Mouse (Mus musculus) heart, embryonic 12.5 days (tissue): ENCODE data around the gene Ube2v1. TPM values are rescaled to one million over a fixed set of nuclear protein-coding genes. Genes with fewer than 3 reads are reported as not detected.
"Not testable (repeated sequence)": the region's sequence is repeated elsewhere in the genome, so short reads cannot be mapped to it uniquely, and the experiment has no call there.

Experiments used
- ATAC-seq: fragments of 200-750 bp; cut with Nextera tagmentation; 2 replicates; pipeline ENCODE4 v1.8.0; 2017; ENCODE audit warnings: moderate TSS enrichment, moderate library complexity; ENCODE audit not compliant: insufficient number of reproducible peaks, low FRiP score
- H3K27ac ChIP-seq: fragments of 300-500 bp; sonication (generic); 2 replicates; pipeline ENCODE4 v1.5.1; 2016; ENCODE audit warnings: mild to moderate bottlenecking, moderate library complexity; ENCODE audit not compliant: poor library complexity, severe bottlenecking
- H3K27me3 ChIP-seq: fragments of 300-500 bp; sonication (generic); replicated peaks from 2 replicates; pipeline ENCODE4 v1.6.1; 2016; ENCODE audit warnings: mild to moderate bottlenecking, moderate library complexity
- H3K36me3 ChIP-seq: fragments of 300-500 bp; sonication (generic); 2 replicates; pipeline ENCODE4 v1.6.1; 2016; ENCODE audit warnings: mild to moderate bottlenecking, moderate library complexity
- H3K4me1 ChIP-seq: fragments of 300-500 bp; sonication (generic); replicated peaks from 2 replicates; pipeline ENCODE4 v1.6.1; 2016; ENCODE audit warnings: mild to moderate bottlenecking
- H3K4me2 ChIP-seq: fragments of 300-500 bp; sonication (generic); 2 replicates; pipeline ENCODE4 v1.6.1; 2016; ENCODE audit warnings: mild to moderate bottlenecking, moderate library complexity
- H3K4me3 ChIP-seq: fragments of 300-500 bp; sonication (generic); 2 replicates; pipeline ENCODE4 v1.5.1; 2016; ENCODE audit warnings: mild to moderate bottlenecking
- H3K9ac ChIP-seq: fragments of 300-500 bp; sonication (generic); 2 replicates; pipeline ENCODE4 v1.6.1; 2016; ENCODE audit warnings: mild to moderate bottlenecking, moderate library complexity
- H3K9me3 ChIP-seq: fragments of 300-500 bp; sonication (generic); replicated peaks from 2 replicates; pipeline ENCODE4 v1.6.1; 2016; ENCODE audit warnings: mild to moderate bottlenecking, moderate library complexity
- whole genome bisulfite sequencing: fragments of 180-500 bp; shearing (Covaris S2); methylation state at CpG from one replicate; pipeline ENCODE4 v1.1.7; 2016; 5-methylcytosine and 5-hydroxymethylcytosine counted together
- polyA plus RNA-seq: library from polyadenylated mRNA; unstranded; fragments of >200 nt; fragmentation: Nextera tagmentation; extraction: Ambion mirVana; gene quantifications from 2 replicates; pipeline ENCODE4 v1.2.1, GENCODE M21; 2016

The Ube2v1 gene
- polyA plus RNA-seq, 1 experiment from 2014 or later: 216 TPM

- no peak overlapping the region for H3K27ac ChIP-seq
- ATAC-seq: no peak
- no peak overlapping the region for H3K9ac ChIP-seq
- no peaks in the 10 kb centered on the region for H3K9me3 ChIP-seq
- H3K4me3 ChIP-seq: no peak overlapping the region
- H3K4me2 ChIP-seq: no peak overlapping the region
- whole genome bisulfite sequencing: 68% methylated on average over 7 of the region's 7 CpGs
- no peaks in the 10 kb centered on the region for H3K27me3 ChIP-seq
- H3K4me1 ChIP-seq: peaks cover 11% of the 10 kb centered on the region
- peaks cover 59% of the 10 kb centered on the region for H3K36me3 ChIP-seq
Measured at GRCm38 (mm10) chr2:167652694-167653093, 20.8 kb upstream of the Ube2v1 start.

DNA sequence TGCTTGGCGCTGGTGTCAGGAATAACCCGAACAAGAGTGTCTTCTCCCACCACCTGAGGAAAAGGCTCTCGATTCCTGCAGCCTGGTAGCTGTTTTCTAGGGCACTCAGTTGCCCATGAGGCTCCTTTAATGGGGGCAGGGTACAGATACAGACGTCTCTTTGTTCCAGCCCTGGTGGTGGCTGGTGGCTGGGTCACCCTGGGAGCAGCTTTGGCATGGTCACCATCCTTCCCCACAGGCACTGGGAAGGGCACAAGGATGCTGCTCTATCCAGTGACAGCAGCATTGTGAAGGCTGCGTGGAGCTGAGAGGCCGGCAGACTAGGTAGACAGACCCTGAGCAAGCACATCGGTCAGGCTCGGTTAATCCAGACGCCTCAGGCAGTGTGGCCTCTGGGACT lies 19.7 kb upstream of the Ube2v1 start:
- 90% methylated on average over 9 of the region's 9 CpGs for WGBS
- peaks cover 66% of the 10 kb centered on the region for H3K36me3 ChIP-seq
- H3K9ac ChIP-seq: no peak overlapping the region
- H3K27me3 ChIP-seq: no peaks in the 10 kb centered on the region
- no peak overlapping the region for H3K4me2 ChIP-seq
- H3K27ac ChIP-seq: no peak overlapping the region
- H3K4me3 ChIP-seq: no peak overlapping the region
- no peak for ATAC-seq
- no peaks in the 10 kb centered on the region for H3K9me3 ChIP-seq
- peaks cover 4% of the 10 kb centered on the region for H3K4me1 ChIP-seq

- no peak overlapping the region for H3K9ac ChIP-seq
- no peak for ATAC-seq
- H3K4me1 ChIP-seq: no peaks in the 10 kb centered on the region
- no peak overlapping the region for H3K4me3 ChIP-seq
- WGBS: 88% methylated on average over 12 of the region's 12 CpGs
- no peak overlapping the region for H3K27ac ChIP-seq
- H3K27me3 ChIP-seq: no peaks in the 10 kb centered on the region
- no peak overlapping the region for H3K4me2 ChIP-seq
- no peaks in the 10 kb centered on the region for H3K9me3 ChIP-seq
- peaks cover 77% of the 10 kb centered on the region for H3K36me3 ChIP-seq
Measured at GRCm38 (mm10) chr2:167649290-167650032, 17.6 kb upstream of the Ube2v1 start.

GRCm38 (mm10) chr2:167646411-167646810 lies 14.5 kb upstream of the Ube2v1 start:
- Histone ChIP-seq H3K4me3 (no peak overlapping the region), H3K27ac (no peak overlapping the region), H3K27me3 (no peaks in the 10 kb centered on the region), H3K36me3 (peaks cover 62% of the 10 kb centered on the region), H3K4me1 (no peaks in the 10 kb centered on the region), H3K9ac (no peak overlapping the region), H3K4me2 (no peak overlapping the region), H3K9me3 (no peaks in the 10 kb centered on the region)
- WGBS: 75% methylated on average over 4 of the region's 4 CpGs
- no peak for ATAC-seq

DNA sequence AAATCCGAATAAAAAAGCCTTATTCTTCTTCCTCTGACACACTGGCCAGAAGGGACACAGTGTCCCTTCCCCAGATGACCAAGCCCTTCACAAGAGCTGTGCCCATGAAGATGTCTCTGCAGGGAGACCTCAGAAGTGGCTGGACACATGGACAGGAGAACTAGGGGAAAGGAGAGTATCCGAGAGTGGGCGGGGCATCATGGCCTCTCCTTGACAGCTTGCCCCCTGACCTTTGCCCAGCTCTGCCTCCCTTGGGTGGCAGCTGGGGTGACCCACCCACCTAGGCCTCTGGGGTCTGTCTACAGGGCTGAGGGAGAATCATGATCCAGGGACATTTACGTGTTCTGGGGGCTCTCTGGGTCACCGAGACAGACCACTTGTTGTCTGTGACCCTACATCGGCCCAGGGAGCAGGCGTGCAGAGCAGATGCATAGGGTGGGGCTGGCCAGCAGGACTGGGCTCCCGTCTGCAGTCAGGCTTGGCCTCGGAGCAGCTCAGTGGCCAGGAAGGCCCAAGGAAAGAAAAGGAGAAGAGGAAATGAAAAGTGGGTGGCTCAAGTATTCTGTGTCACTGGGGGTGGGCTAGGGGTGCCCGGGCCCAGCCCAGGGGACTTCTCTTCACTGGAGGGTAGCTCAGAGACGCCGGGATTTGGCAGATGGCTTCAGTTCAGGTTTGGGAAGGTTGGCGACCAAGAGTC lies 11.6 kb upstream of the Ube2v1 start:
- H3K27me3 ChIP-seq, ATAC-seq, H3K27ac ChIP-seq, H3K4me3 ChIP-seq, H3K4me2 ChIP-seq, H3K4me1 ChIP-seq, H3K9ac ChIP-seq, H3K9me3 ChIP-seq: not testable (repeated sequence)
- WGBS: 84% methylated on average over 13 of the region's 13 CpGs
- H3K36me3 ChIP-seq: peaks cover 49% of the 10 kb centered on the region

DNA sequence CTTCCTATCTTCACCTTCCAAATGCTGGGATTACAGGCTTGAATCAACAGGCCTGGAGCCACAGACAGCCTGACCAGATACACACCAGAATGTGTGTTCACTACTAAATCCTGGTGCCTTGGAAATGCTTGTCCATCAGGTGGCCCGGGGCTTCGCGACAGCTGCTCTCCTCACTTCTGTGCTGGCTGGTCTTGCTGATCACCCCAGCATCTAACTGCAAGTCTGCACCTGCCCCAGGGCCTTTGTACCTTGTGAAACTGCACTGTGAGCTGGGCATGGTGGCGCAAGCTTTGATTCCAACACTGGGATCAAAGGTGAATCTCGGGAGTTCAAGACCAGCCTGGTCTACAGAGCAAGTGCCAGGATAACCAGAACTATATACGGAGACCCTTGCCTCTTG lies 10.3 kb upstream of the Ube2v1 start:
- 91% methylated on average over 6 of the region's 6 CpGs for WGBS
- no peak for ATAC-seq
- no peak overlapping the region for H3K27ac ChIP-seq
- H3K4me3 ChIP-seq: no peak overlapping the region
- H3K9me3 ChIP-seq: no peaks in the 10 kb centered on the region
- H3K36me3 ChIP-seq: peaks cover 38% of the 10 kb centered on the region
- H3K4me1 ChIP-seq: no peaks in the 10 kb centered on the region
- no peak overlapping the region for H3K9ac ChIP-seq
- H3K27me3 ChIP-seq: no peaks in the 10 kb centered on the region
- H3K4me2 ChIP-seq: no peak overlapping the region

- WGBS: 51% methylated on average over 8 of the region's 8 CpGs
- Histone ChIP-seq H3K36me3 (peaks cover 33% of the 10 kb centered on the region), H3K4me1 (no peaks in the 10 kb centered on the region), H3K27me3 (no peaks in the 10 kb centered on the region), H3K27ac (no peak overlapping the region), H3K4me3 (no peak overlapping the region), H3K9me3 (no peaks in the 10 kb centered on the region), H3K4me2 (no peak overlapping the region), H3K9ac (no peak overlapping the region)
- no peak for ATAC-seq
Measured at GRCm38 (mm10) chr2:167641337-167641736, 9.4 kb upstream of the Ube2v1 start.

DNA sequence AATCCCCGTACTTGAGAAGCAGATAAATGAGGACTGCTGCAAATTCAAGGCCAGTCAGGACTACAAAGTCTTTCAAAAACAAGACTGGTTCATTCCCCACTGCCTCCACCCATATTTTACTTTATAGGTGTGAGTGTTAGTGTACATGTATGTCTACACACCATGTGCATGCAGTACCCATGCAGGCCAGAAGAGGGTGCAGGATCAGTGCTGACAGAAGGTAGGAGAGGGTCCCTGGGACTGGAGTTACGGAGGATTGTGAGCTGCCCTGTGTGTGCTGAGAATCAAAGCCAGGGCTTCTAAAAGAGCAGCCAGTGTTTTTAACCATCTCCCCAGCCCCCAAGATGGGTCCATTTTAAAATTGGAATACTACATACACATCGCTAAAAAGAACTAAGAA lies 8.4 kb upstream of the Ube2v1 start:
- H3K9ac ChIP-seq: no peak overlapping the region
- no peak for ATAC-seq
- H3K4me3 ChIP-seq: no peak overlapping the region
- peaks cover 24% of the 10 kb centered on the region for H3K36me3 ChIP-seq
- H3K27me3 ChIP-seq: no peaks in the 10 kb centered on the region
- no peaks in the 10 kb centered on the region for H3K4me1 ChIP-seq
- H3K4me2 ChIP-seq: no peak overlapping the region
- no peak overlapping the region for H3K27ac ChIP-seq
- 84% methylated on average over 3 of the region's 3 CpGs for WGBS
- H3K9me3 ChIP-seq: 0 out of 2 replicates have a peak, but pooled peaks cover 2% of the 10 kb centered on the region

DNA sequence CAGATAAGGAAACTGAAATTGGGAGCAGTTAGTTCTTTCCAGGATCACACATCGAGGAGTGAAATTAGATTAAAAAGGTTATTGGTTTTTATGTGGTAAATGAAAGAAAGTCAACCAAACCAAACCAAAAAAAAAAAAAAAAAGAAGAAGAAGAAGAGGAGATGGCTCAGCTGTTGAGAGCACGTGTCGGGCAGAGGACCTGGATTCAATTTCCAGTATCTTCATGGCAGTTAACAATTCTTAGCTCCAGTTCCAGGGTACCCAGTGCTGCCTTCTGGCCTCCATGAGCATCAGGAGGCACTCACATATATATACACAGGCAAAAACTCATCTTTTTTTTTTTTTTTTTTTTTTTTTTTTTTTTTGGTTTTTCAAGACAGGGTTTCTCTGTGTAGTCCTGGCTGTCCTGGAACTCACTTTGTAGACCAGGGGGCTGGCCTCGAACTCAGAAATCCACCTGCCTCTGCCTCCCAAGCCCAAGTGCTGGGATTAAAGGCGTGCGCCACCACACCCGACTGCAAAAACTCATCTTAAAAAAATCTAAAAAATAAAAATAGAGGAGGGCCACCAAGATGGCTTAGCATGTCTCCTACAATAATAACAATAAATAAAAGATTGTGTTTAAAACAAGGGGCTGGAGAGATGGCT lies 3.1 kb upstream of the Ube2v1 start:
- Histone ChIP-seq H3K27me3 (no peaks in the 10 kb centered on the region), H3K4me1 (peaks cover 30% of the 10 kb centered on the region), H3K9me3 (0 out of 2 replicates have a peak, but pooled peaks cover 2% of the 10 kb centered on the region), H3K27ac (no peak overlapping the region), H3K4me3 (peak overlapping the region; percentile 33; the same call in 1 of the 2 replicates), H3K4me2 (peak overlapping the region; percentile 62), H3K9ac (no peak overlapping the region), H3K36me3 (no peaks in the 10 kb centered on the region)
- 66% methylated on average over 7 of the region's 7 CpGs for WGBS
- ATAC-seq: no peak

- peaks cover 37% of the 10 kb centered on the region for H3K4me1 ChIP-seq
- H3K9ac ChIP-seq: peak overlapping the region; percentile 33
- peak overlapping the region; percentile 62 for H3K4me2 ChIP-seq
- ATAC-seq: peak; percentile 73
- peak overlapping the region; percentile 72 for H3K27ac ChIP-seq
- peak overlapping the region; percentile 33 for H3K4me3 ChIP-seq
- H3K27me3 ChIP-seq: no peaks in the 10 kb centered on the region
- under 1% methylated on average over 15 of the region's 15 CpGs for WGBS
- H3K9me3 ChIP-seq: 0 out of 2 replicates have a peak, but pooled peaks cover 2% of the 10 kb centered on the region
- no peaks in the 10 kb centered on the region for H3K36me3 ChIP-seq
Measured at GRCm38 (mm10) chr2:167634338-167634770, 2.5 kb upstream of the Ube2v1 start.

DNA sequence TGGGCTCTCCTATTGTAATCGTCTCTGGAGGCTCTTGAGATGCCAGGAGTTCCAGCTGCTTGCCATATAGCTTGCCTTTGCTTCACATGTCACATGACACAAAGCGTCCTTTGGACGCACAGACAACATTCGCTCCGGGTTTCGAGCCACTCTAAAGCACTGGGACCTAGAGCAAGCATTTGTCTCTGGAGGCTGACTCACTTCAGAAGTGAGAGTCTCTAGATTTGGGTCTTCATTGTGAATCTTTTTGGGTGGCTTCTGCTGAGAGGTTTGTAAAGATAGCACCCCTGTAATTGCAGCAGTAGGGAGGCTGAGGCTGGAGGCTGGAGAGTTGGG lies 1.6 kb upstream of the Ube2v1 start:
- Histone ChIP-seq H3K27ac (peak overlapping the region; percentile 72), H3K4me1 (peaks cover 45% of the 10 kb centered on the region), H3K27me3 (no peaks in the 10 kb centered on the region), H3K4me3 (no peak overlapping the region), H3K9ac (peak overlapping the region; percentile 33; the same call in 1 of the 2 replicates), H3K9me3 (0 out of 2 replicates have a peak, but pooled peaks cover 2% of the 10 kb centered on the region), H3K36me3 (no peaks in the 10 kb centered on the region), H3K4me2 (peak overlapping the region; percentile 62)
- 72% methylated on average over 6 of the region's 6 CpGs for WGBS
- no peak for ATAC-seq
